In the genomic region with DNA sequence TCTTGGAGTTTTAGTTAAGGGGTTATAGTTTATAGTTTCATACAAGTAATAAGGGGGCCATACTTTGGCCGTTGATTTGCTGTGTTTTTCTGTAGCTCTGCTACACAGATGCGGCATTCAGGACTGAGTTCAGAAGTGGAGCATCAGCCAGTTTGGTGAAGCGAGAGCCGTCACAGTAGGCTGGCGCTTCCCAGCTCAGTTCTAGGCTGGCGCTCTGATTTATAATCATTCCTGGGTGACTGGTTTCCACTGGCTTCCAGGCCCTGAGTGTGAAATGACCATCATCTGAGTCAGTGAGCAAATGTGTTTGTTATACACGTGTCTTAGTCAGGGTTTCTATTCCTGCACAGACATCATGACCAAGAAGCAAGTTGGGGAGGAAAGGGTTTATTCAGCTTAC, we compare ENCODE assay signal across 17 mouse cellular contexts.
"Had no signal": no experiment of that assay in that cellular context is flagged by ENCODE, and none has a peak within 500 bp of the region (broad histone marks: within the 10 kb centered on the region; RNA-seq: fewer than 3 reads in every experiment).

No protein-coding gene starts in this region.

- H3K9ac ChIP-seq: lung, embryonic 15.5 days; midbrain, embryonic 13.5 days; midbrain, embryonic 15.5 days; neural tube, embryonic 12.5 days; stomach, embryonic 15.5 days had no signal

- H3K4me1 ChIP-seq: midbrain, embryonic 13.5 days; midbrain, embryonic 15.5 days; neural tube, embryonic 12.5 days; stomach, embryonic 15.5 days had no signal

- H3K9me3 ChIP-seq: lung, embryonic 15.5 days; megakaryocyte, embryonic 14.5 days; midbrain, embryonic 13.5 days; midbrain, embryonic 15.5 days; neural tube, embryonic 12.5 days; stomach, embryonic 15.5 days had no signal

- H3K27me3 ChIP-seq: lung, embryonic 15.5 days; megakaryocyte, embryonic 14.5 days; midbrain, embryonic 13.5 days; midbrain, embryonic 15.5 days; neural tube, embryonic 12.5 days; stomach, embryonic 15.5 days had no signal

- DNase-seq: lung, adult 2 months; lung, postnatal 14 days; lung, postnatal 36 days; right cerebral cortex, postnatal 14 days; thymus, adult 2 months; thymus, postnatal 25 days; thymus, postnatal 4 days had no signal

- ATAC-seq: lung, postnatal 0 days; midbrain, embryonic 13.5 days; midbrain, embryonic 15.5 days had no signal

- H3K27ac ChIP-seq: lung, embryonic 15.5 days; macrophage; midbrain, embryonic 13.5 days; midbrain, embryonic 15.5 days; neural tube, embryonic 12.5 days; stomach, embryonic 15.5 days; stomach, postnatal 0 days had no signal

- H3K4me3 ChIP-seq: lung, embryonic 15.5 days; megakaryocyte, embryonic 14.5 days; midbrain, embryonic 13.5 days; midbrain, embryonic 15.5 days; neural tube, embryonic 12.5 days; stomach, embryonic 15.5 days had no signal

- H3K4me2 ChIP-seq: lung, embryonic 15.5 days; midbrain, embryonic 11.5 days; midbrain, embryonic 13.5 days; midbrain, embryonic 15.5 days; neural tube, embryonic 12.5 days; stomach, embryonic 15.5 days had no signal
